Mouse (Mus musculus) embryo, embryonic 9.5 days (tissue): Measurements from ENCODE around the gene Lbx1.

Source experiments
- DNase-seq: peaks from one replicate; pipeline ENCODE4 v3.0.0-alpha.2; 2017; ENCODE audit errors: extremely low spot score

The Lbx1 gene

DNA sequence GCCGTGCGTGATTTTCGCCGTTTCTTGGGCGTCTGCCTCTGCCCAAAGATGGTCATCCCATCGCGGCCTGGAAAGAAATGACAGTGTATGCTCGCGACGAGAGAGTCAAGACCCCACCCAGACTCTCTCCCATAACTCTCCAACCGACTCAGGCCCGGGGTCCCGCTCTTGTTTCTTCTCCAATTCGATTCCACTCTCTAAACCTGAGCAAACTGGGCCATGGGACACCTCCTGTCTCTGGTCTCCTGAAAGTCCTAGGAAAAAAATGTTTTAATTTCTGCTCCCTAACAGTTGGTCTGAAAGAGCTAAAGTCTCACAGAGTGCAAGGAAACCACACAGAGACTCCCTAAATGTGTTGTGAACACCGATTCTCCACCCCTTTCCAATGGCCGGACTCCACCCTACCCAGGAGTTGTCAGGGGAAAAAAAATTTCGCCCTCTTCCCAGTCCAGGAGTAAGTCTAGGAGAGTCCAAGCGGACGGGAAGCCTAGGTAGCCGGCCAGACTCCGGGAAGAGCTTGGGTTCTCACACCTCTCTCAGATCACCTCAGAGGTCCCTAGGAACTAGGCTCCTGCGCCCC is 1.3 kb downstream of the Lbx1 start:
- DNase-seq: peak; percentile 46

- DNase-seq: no peak
These were observed 2.0 kb downstream of the Lbx1 start for GRCm38 (mm10) chr19:45233496-45234127.

DNA sequence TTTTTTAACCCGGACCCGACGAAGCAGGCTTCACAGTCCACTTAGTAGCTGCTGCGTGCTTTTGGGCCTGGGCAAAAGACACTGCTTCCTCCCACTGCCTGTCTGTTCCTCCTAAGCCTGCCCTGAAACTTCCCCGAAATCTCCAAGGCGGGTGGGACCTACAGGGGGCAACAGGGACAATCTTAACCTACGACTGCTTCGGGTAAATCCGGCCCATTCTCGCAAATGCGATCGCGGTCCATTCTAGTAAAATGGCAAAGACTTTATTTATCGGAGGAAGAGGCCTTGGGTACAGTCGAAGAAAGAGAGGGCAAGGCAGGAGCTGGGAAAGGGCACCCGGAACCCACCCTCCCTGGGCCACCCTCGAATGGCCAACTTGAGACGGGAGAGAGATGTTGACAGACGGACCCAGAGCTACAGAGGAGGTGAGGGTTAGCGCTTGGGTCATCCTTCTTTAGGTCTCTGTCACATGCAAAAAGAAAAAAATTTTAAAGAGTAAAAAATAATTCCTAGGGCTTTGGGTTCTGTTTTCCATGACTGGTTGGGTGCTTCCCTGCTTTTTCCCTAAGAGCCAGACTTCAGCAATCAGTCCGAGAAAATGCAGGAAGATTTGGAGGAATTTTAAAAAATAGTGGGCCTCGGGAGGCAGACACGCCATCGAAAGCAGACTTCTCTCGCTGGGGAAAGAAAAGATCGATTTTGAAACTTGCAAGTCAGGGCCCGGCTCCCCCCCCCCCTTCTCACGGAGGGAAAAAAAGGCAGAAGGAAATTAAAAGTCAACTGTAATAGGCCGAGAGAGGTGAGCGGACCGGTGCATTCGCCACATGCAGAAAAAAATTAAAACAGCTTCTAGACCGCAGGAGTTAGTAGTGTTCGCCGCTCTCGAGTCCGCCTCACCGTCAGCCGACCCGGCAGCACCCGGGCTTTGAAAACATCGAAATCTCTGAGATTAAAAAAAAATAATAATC is 2.9 kb downstream of the Lbx1 start:
- DNase-seq: peak; percentile 53

DNA sequence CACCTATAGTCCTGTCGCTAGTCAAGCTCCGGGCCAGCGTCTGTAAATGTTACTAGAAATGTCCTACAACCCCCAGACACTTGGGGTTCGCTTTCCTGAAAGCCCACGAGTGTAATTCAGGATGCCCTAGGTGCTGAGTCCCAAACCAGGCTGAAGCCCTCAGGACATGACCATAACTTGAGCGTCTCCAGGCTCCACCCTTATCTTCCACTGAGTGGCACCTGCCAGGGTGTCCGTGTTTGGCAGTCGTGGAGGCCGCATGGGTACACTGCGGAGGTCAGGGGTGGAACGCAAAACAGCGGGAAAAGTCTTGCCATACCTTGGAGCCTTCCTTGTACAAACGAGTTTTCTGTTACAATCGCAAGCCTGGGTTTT is 3.6 kb downstream of the Lbx1 start:
- no peak for DNase-seq

DNA sequence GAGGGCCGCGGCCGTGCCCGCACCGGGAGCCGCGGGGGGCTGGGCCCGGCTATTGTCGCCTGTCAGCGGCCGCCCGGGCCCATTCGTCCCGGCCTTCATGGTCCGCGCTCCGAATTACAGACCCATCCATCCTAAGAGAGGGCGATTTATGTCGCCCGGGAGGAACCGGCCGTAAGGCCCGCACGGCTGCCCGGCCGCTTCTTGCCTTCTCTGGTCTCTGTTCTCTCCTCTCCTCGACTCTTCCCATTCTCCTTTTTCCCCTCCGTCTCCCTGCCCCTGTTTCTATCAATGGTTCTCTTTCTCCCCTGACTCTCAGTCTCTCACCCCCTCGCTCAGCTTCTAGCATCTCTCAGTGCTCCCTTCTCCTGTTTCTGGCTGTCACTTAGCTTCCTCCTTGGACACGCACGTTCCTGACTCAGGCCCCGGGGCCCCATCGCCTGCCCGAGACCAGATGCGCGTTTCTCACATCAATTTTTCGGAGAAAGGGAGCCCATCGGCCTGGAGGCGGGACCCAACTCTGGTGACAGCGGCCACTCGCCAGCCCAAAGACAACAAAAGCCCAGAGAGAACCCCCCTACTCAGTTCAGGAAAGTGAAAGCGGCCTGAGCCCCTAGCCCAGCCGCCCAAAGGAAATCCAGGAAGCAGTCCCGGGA is 4.1 kb downstream of the Lbx1 start:
- no peak for DNase-seq

DNA sequence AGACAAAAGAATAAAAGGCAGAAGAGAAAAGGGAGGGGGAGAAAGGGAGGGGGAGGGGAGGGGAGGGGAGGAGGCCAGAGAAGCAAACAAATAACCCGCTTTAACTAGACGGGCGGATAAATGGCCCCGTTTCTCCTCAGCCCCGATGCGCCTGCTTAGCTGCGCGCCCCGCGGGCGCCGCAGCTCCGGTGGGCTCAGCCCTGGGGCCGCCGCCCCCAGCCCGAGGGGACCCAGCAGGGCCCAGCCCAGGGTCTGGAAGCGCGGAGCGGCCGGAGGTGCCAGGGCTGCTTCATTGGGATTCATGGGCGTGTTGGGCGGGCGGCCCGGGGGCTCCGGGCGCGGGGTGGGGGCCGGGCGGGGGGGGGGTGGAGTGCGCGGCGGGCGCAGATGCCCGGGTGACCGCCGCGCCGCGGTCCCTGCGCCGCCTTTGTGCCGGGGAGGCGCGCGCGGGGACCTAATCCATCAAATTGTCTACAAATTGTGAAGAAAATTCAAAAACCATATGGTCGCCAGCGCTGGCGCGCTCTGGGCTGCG is 4.7 kb downstream of the Lbx1 start:
- DNase-seq: peak; percentile 63

DNA sequence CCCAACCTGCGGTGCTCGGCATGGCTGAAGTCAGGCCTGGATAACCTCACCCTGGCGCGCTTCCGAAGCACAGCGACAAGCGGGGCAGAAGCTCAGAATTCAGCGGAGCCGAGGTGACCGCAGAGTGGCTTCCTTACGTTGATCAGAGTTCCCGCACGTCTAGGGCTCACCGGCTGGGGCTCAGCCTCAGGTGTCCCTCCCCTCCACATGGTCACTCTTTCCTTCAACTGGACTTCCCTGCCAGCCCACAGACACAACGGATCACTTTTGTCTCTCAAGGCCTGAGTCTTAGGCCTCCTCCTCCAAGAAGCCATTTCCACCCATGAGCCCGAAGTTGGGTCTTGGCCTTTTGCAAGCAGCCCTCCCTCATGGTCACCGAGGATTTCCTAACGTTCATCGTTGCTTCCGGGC is 5.4 kb downstream of the Lbx1 start:
- no peak for DNase-seq

DNA sequence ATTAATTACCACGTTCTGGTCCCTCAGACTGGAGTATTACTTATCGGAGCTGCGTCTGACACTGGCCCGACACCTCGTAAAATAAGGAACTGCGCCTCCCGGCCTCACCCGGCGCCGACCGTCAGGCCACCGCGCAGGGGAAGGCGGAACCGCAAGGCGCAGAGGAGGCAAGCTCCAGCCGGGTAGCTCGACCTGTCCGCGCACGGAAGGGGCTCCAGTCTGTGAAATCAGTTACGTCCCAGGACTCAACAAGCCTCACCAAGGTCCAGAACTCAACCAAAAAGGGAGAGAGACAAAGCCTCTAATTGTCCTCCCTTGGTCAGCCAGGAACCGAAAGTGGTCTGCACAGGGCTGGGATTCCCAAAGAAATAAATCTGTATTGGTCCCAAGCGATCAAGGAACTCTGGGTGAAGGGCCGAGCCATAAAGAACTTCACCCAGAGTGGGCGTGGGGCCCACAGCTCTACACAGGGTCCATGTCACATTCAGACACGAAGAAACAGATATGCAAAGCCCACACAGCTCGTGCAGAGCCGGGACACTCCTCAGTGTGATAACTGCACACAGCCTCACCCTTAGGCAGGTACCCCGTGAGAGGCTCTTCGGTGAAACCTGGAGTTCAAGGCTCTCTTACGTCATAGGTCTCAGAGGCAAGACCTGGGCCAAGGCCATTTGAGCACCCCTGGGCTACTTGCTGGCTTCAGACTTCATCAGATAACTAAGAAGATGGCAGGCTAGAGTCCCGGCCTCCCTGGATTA is 6.1 kb downstream of the Lbx1 start:
- DNase-seq: peak; percentile 52

GRCm38 (mm10) chr19:45228781-45229180 is 6.8 kb downstream of the Lbx1 start:
- no peak for DNase-seq

GRCm38 (mm10) chr19:45228097-45228496 is 7.5 kb downstream of the Lbx1 start:
- no peak for DNase-seq

DNA sequence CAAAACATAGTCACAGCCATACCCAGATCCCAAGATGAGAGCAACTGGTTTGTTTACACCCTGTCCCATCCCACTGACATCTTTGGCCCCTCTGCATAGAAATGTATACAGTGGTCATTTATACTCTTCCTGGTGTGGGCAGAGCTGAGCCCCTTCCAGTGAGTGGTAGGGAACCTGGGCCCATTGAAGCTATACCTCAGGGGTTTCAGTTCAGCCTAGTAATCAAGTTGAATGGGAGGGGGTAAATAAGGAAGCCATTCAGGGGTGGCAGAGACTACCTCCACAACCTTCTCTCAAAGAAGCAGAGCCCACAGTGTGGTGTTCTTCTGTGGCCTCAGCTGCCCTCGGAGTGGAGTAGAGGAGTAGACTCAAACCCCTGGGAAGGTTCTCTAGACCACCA is 7.9 kb downstream of the Lbx1 start:
- peak; percentile 9 for DNase-seq

- DNase-seq: no peak
These were observed 8.6 kb downstream of the Lbx1 start for GRCm38 (mm10) chr19:45227049-45227448.

GRCm38 (mm10) chr19:45226246-45226645 is 9.4 kb downstream of the Lbx1 start:
- peak; percentile 17 for DNase-seq

DNA sequence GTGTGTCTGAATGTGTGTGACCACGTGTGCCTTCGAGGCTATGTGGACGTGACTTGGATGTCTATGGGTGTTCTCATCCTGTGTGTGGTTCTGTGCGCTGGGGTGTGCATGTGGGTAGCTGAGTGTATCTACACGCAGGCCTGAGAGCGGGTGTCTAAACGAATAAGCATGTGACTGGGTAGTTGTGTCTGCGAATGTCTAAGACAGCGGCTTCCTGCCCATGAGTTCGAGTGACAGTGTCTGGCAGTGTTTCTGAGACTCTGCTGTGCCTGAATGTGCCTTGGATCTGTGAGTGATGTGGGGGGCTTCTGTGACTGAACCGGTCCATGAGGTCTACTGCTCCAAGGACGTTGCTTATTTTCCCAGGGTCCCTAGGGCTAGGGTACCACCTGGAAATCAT is 10.5 kb downstream of the Lbx1 start:
- peak; percentile 23 for DNase-seq

DNA sequence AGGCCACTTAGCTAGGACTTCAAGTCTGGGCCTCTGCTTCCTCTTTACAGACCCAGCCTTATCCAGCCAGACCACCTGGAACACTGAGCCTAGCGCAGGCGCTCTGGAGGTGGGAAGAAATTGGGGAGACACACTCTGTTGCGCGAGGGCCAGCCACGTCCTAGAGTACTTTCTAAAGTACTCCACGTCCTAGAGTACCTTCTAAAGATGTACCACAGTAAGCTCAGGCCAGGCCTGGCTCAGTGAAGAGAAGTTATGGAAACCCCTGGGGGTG is 11.4 kb downstream of the Lbx1 start:
- DNase-seq: peak; percentile 44

DNA sequence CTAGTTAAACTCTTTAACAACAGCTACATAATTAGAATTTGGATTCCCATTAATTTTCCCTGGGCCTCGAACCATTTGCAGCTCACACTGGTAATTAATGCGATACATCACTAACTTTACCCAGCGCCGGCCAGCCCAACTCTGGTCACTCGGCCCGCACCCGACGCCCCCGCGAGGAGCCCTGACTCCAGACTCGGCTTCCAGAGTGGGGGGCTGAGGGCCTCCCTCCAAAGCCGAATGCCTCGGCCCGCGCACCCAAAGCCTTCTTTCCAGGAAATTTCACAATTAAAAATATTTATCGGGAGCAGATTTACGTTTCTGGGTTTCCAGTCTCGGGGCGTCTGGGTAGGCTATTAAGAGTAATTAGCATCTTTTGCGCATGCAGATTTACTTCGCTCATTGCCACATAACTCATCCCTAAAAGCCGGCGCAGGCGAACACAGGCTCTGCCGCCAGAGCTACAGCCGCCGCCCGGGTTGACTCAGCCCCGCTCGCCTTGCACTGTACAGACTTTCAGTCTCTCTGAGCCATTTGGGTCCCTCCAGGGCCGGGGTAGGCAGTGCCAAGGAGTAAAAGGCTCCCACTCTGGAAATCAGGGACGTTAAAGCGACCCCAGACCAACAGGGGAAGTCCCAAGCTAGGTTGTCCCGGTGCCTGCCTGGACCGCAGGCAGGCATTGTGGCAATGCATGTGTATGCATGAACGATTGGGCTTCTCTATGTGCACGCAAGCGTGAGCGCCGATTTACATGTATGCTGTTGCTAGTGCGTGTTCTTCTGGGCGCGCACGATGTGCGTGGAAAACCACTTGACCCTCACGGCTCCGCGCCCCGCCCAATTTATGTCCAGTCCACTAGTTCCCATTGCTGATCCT is 12.0 kb downstream of the Lbx1 start:
- DNase-seq: peak; percentile 61

- DNase-seq: peak; percentile 50
These were observed 13.3 kb downstream of the Lbx1 start for GRCm38 (mm10) chr19:45222141-45222782.

DNA sequence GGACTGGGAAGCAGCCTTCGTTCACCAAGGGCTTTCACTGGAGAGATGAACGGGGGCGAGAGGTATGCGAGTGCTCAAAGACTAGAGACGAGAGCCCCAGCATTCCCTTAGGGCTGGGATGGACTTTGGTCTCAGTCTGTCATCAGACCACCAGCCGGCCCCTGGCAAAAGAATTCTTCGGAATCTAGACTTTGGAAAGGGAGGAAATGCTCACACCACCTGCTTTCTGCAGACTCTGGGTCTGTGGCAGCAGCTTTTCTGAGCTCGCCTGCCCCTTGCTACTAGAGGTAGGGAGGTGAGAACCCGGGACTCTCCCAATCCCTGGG is 14.2 kb downstream of the Lbx1 start:
- no peak for DNase-seq

GRCm38 (mm10) chr19:45220593-45221457 is 14.8 kb downstream of the Lbx1 start:
- DNase-seq: peak; percentile 84
